Mouse (Mus musculus): Measurements from ENCODE around the gene Cep78. TPM values are rescaled to one million over a fixed set of nuclear protein-coding genes. Genes with fewer than 3 reads are reported as not detected.
A peak's percentile ranks its signal among the peaks of the same experiment; 100 is the strongest.
"Not testable (repeated sequence)": the region's sequence is repeated elsewhere in the genome, so short reads cannot be mapped to it uniquely, and the experiment has no call there.

Cep78 gene
- total RNA-seq (2014; rRNA removed): 1.9 and 2.1 TPM in 2 replicates
- polyA plus RNA-seq (2012; rRNA removed): 0.87 and 1.0 TPM in 2 replicates

- no peaks in the 10 kb centered on the region; the same call in 1 of the 2 replicates for H3K4me1 ChIP-seq (ENCODE audit: control insufficient read depth, insufficient read depth, low read length)
- H3K79me2 ChIP-seq (ENCODE audit: control insufficient read depth, insufficient read depth, low read length): no peaks in the 10 kb centered on the region
- WGBS: under 1% methylated on average over 88 of the region's 88 CpGs
- H3K27me3 ChIP-seq (ENCODE audit: control insufficient read depth, insufficient read depth, low read length): no peaks in the 10 kb centered on the region
- H3K27ac ChIP-seq (replicated peaks; ENCODE audit: insufficient read depth, low read depth, low read length): no peak within 1 kb of the TSS; the same call in 1 of the 2 replicates
- H3K9ac ChIP-seq (ENCODE audit: low read depth, low read length): peak within 1 kb of the TSS; percentile 87
- no peaks in the 10 kb centered on the region for H3K36me3 ChIP-seq (ENCODE audit: control insufficient read depth, insufficient read depth, low read length)
- peak; percentile 67 for DNase-seq (ENCODE audit: extremely low read depth, low read depth, low spot score)
- H3K4me3 ChIP-seq (ENCODE audit: insufficient read depth, low read depth, low read length): peak within 1 kb of the TSS; percentile 83
- TF ChIP-seq CTCF (IDR thresholded peaks at IDR 0.05; ENCODE audit: low read depth, low read length): no peak
- peak; percentile 34; the same call in 1 of the 2 replicates for TF ChIP-seq POLR2A (IDR thresholded peaks at IDR 0.05; ENCODE audit: extremely low read depth, insufficient read depth, low read length)
These were observed at the start of gene Cep78 for GRCm38 (mm10) chr19:15984449-15985171. Cep78 (minus strand) TSS chr19:15984989.

DNA sequence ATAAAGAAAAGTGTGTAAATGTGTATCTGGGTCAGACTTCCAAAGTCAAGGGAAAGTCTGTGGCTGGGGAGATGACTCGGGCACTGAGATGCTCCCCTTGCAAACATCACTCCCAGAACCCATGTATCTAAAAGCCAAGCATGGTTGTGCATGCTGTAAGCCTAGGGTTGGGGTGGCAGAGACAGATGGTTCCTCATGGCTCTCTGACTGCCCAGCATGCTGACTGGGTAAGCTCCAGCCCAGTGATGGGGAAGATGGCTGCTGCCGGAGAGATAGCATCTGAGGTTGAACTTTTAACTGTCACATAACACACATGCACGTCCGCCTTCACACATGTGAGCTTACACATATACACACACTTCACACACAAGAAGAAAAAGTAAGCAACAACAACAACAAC, 46.5 kb upstream of the Cep78 start:
- 85% methylated on average over 4 of the region's 4 CpGs for WGBS
- H3K27me3 ChIP-seq (ENCODE audit: control insufficient read depth, insufficient read depth, low read length): no peaks in the 10 kb centered on the region
- no peak for TF ChIP-seq POLR2A (IDR thresholded peaks at IDR 0.05; ENCODE audit: extremely low read depth, insufficient read depth, low read length)
- TF ChIP-seq CTCF (IDR thresholded peaks at IDR 0.05; ENCODE audit: low read depth, low read length): no peak

GRCm38 (mm10) chr19:16029253-16029771, 44.5 kb upstream of the Cep78 start:
- H3K79me2 ChIP-seq (ENCODE audit: control insufficient read depth, insufficient read depth, low read length); H3K36me3 ChIP-seq (ENCODE audit: control insufficient read depth, insufficient read depth, low read length); H3K27me3 ChIP-seq (ENCODE audit: control insufficient read depth, insufficient read depth, low read length); H3K4me1 ChIP-seq (ENCODE audit: control insufficient read depth, insufficient read depth, low read length); H3K27ac ChIP-seq (replicated peaks; ENCODE audit: insufficient read depth, low read depth, low read length): not testable (repeated sequence)
- 0 out of 2 replicates have a peak, but pooled peaks have one; percentile 11 for TF ChIP-seq CTCF (IDR thresholded peaks at IDR 0.05; ENCODE audit: low read depth, low read length)
- Histone ChIP-seq H3K9ac (ENCODE audit: low read depth, low read length) (peak overlapping the region; percentile 59; the same call in 1 of the 2 replicates), H3K4me3 (ENCODE audit: insufficient read depth, low read depth, low read length) (peak overlapping the region; percentile 47)
- 6% methylated on average over 7 of the region's 9 CpGs for WGBS
- peak; percentile 64 for DNase-seq (ENCODE audit: extremely low read depth, low read depth, low spot score)

More for the DNA sequence above, 46.5 kb upstream of the Cep78 start:
- no peaks in the 10 kb centered on the region for H3K4me1 ChIP-seq (ENCODE audit: control insufficient read depth, insufficient read depth, low read length)
- H3K36me3 ChIP-seq (ENCODE audit: control insufficient read depth, insufficient read depth, low read length): no peaks in the 10 kb centered on the region
- no peak overlapping the region for H3K27ac ChIP-seq (replicated peaks; ENCODE audit: insufficient read depth, low read depth, low read length)
- H3K9ac ChIP-seq (ENCODE audit: low read depth, low read length): no peak overlapping the region
- no peaks in the 10 kb centered on the region for H3K79me2 ChIP-seq (ENCODE audit: control insufficient read depth, insufficient read depth, low read length)
- H3K4me3 ChIP-seq (ENCODE audit: insufficient read depth, low read depth, low read length): no peak overlapping the region
- no peak for DNase-seq (ENCODE audit: extremely low read depth, low read depth, low spot score)

GRCm38 (mm10) chr19:16028746-16029252, 44.0 kb upstream of the Cep78 start:
- Histone ChIP-seq H3K27ac (replicated peaks; ENCODE audit: insufficient read depth, low read depth, low read length) (no peak overlapping the region), H3K4me3 (ENCODE audit: insufficient read depth, low read depth, low read length) (peak overlapping the region; percentile 47), H3K36me3 (ENCODE audit: control insufficient read depth, insufficient read depth, low read length) (no peaks in the 10 kb centered on the region), H3K27me3 (ENCODE audit: control insufficient read depth, insufficient read depth, low read length) (no peaks in the 10 kb centered on the region; the same call in 1 of the 2 replicates), H3K79me2 (ENCODE audit: control insufficient read depth, insufficient read depth, low read length) (no peaks in the 10 kb centered on the region), H3K9ac (ENCODE audit: low read depth, low read length) (peak overlapping the region; percentile 59; the same call in 1 of the 2 replicates), H3K4me1 (ENCODE audit: control insufficient read depth, insufficient read depth, low read length) (no peaks in the 10 kb centered on the region)
- TF ChIP-seq CTCF (IDR thresholded peaks at IDR 0.05; ENCODE audit: low read depth, low read length): no peak
- TF ChIP-seq POLR2A (IDR thresholded peaks at IDR 0.05; ENCODE audit: extremely low read depth, insufficient read depth, low read length): no peak
- 41% methylated on average over 5 of the region's 5 CpGs for WGBS
- DNase-seq (ENCODE audit: extremely low read depth, low read depth, low spot score): no peak

DNA sequence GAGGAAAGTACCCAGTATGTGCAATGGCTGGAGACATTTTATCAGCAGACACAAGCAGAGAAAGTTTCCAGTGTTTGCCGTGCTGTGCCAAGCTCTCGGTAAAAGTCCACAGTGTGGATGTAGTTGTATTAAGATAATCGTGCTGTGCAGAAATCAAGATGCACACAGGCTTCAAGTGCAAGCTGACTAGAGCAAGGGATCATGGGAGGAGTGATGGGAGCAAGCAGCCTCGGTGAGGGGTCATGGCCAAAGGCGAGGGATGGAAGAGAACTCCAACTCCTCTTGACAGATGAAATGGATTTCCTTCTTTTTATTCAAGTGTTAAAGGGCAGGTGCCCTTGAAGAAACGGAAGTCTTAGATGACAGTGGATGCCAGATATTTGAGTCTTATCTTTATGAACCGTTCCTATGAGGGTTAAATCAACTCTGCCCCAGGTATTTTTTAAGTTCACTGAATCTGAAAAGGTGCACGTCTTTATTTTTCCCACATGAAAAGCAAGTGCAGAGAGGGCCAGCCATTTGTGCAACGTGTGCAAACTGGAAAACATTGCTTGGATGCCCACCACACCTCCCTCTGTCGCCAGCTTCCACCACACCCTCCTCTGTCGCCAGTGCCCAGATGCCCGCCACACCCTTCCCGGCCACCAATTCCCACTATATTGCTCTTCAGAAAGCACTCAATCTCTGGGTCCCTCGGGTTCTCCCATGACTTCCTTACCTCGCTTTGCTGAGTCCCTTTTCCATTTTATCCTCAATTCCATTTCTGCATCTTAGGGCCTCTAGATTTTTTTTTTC, 43.3 kb upstream of the Cep78 start:
- Histone ChIP-seq H3K79me2 (ENCODE audit: control insufficient read depth, insufficient read depth, low read length) (no peaks in the 10 kb centered on the region), H3K27ac (replicated peaks; ENCODE audit: insufficient read depth, low read depth, low read length) (no peak overlapping the region), H3K4me3 (ENCODE audit: insufficient read depth, low read depth, low read length) (no peak overlapping the region), H3K4me1 (ENCODE audit: control insufficient read depth, insufficient read depth, low read length) (no peaks in the 10 kb centered on the region), H3K27me3 (ENCODE audit: control insufficient read depth, insufficient read depth, low read length) (no peaks in the 10 kb centered on the region; the same call in 1 of the 2 replicates), H3K9ac (ENCODE audit: low read depth, low read length) (no peak overlapping the region), H3K36me3 (ENCODE audit: control insufficient read depth, insufficient read depth, low read length) (no peaks in the 10 kb centered on the region)
- 87% methylated on average over 15 of the region's 15 CpGs for WGBS
- DNase-seq (ENCODE audit: extremely low read depth, low read depth, low spot score): no peak
- no peak for TF ChIP-seq POLR2A (IDR thresholded peaks at IDR 0.05; ENCODE audit: extremely low read depth, insufficient read depth, low read length)
